Mouse (Mus musculus): ENCODE data around the gene Serpina1f. TPM values are rescaled to one million over a fixed set of nuclear protein-coding genes. Genes with fewer than 3 reads are reported as not detected.

Serpina1f gene
- not detected for polyA plus RNA-seq (2017; shearing (Covaris generic))

GRCm38 (mm10) chr12:103695429-103695828, at the start of gene Serpina1f:
TSS of gene Serpina1f (minus strand) at chr12:103695529.

GRCm38 (mm10) chr12:103676039-103676438, 19.3 kb downstream of the Serpina1f start, which contains the start of gene Serpina16:
TSS of gene Serpina16 (minus strand) at chr12:103676139.

GRCm38 (mm10) chr12:103656848-103657626, 38.3 kb downstream of the Serpina1f start, which contains the start of gene Serpina6:
TSS of gene Serpina6 (minus strand) at chr12:103657212.

Other genes with a start within 250 kb of the Serpina1f start
- gene Ifi27l2b, start 238.3 kb downstream of the Serpina1f start, polyA plus RNA-seq (2017; shearing (Covaris generic)) = not detected
- not detected for gene Ppp4r4, start 163.2 kb downstream of the Serpina1f start, polyA plus RNA-seq (2017; shearing (Covaris generic))
- gene Serpina10, start 64.1 kb downstream of the Serpina1f start, polyA plus RNA-seq (2017; shearing (Covaris generic)) = not detected
- not detected for gene Serpina6, start 38.3 kb downstream of the Serpina1f start, polyA plus RNA-seq (2017; shearing (Covaris generic))
- not detected for gene Serpina16, start 19.4 kb downstream of the Serpina1f start, polyA plus RNA-seq (2017; shearing (Covaris generic))
- not detected for gene Serpina1d, start 78.1 kb upstream of the Serpina1f start, polyA plus RNA-seq (2017; shearing (Covaris generic))
- gene Serpina1b, start 134.8 kb upstream of the Serpina1f start, polyA plus RNA-seq (2017; shearing (Covaris generic)) = not detected
- not detected for gene Serpina1a, start 168.0 kb upstream of the Serpina1f start, polyA plus RNA-seq (2017; shearing (Covaris generic))
- not detected for gene Serpina1c, start 209.4 kb upstream of the Serpina1f start, polyA plus RNA-seq (2017; shearing (Covaris generic))